Mouse (Mus musculus) macrophage (primary cell): ENCODE data around the gene Irs2. TPM values are rescaled to one million over a fixed set of nuclear protein-coding genes. Genes with fewer than 3 reads are reported as not detected.

Source experiments
- H3K27ac ChIP-seq: fragments of 350-480 bp; formaldehyde crosslinking; 2 replicates; pipeline ENCODE4 v1.9.0; 2021
- H3K36me3 ChIP-seq: fragments of 350-480 bp; formaldehyde crosslinking; 2 replicates; pipeline ENCODE4 v1.9.0; 2021; ENCODE audit errors: inconsistent target
- H3K4me3 ChIP-seq: fragments of 350-480 bp; formaldehyde crosslinking; 2 replicates; pipeline ENCODE4 v1.9.0; 2021; ENCODE audit errors: inconsistent target
- H3K79me2 ChIP-seq: fragments of 350-480 bp; formaldehyde crosslinking; 2 replicates; pipeline ENCODE4 v1.9.0; 2021; ENCODE audit errors: inconsistent target
- WGBS: methylation state at CpG from one replicate; pipeline ENCODE4 v1.1.7; 2026; ENCODE audit warnings: inconsistent platforms; ENCODE audit not compliant: missing documents; 5-methylcytosine and 5-hydroxymethylcytosine counted together
- polyA plus RNA-seq: library from polyadenylated mRNA; stranded (reverse); fragments of 250-400 nt; gene quantifications from 3 replicates; pipeline ENCODE4 v1.2.4, GENCODE M21; 2018; ENCODE audit warnings: inconsistent platforms

Gene Irs2
- polyA plus RNA-seq, 1 experiment from 2014 or later: 6.5 TPM

DNA sequence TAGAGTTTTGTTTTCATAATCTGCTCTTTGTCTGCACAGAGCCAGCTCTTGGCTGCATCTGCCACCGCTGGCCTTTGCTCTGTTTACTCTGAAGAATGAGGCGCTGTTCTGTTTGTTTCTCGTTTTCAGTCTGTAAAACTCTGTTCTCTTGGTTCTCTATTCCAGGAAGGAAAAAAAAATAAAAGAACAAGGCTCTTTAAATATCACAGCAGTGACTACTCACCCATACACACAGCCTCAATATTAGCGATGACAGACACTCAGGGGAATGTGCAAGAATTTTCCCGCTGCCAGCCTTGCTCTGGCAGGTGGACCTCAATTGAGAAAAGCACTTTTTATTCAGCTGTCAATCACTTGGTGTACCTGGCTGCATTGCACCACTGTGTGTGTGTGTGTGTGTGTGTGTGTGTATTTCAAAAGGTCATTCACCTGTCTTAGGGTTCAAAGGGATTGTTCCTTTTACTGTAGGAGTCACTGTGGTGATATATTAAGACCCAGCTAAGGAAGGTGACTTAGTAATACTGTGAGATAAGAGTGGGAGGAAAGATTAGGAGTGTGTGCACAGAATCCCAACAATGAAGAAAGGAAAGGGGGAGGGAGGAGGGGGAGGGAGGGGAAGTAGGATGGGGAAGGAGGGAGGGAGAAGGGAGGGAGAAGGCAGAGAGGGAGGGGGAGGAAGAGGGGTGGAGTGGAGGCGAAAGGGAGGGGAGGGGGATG lies 42.7 kb downstream of the Irs2 start:
- Histone ChIP-seq H3K4me3 (no peak overlapping the region), H3K36me3 (no peaks in the 10 kb centered on the region), H3K79me2 (no peaks in the 10 kb centered on the region), H3K27ac (no peak overlapping the region)
- 36% methylated on average over 6 of the region's 6 CpGs for WGBS

DNA sequence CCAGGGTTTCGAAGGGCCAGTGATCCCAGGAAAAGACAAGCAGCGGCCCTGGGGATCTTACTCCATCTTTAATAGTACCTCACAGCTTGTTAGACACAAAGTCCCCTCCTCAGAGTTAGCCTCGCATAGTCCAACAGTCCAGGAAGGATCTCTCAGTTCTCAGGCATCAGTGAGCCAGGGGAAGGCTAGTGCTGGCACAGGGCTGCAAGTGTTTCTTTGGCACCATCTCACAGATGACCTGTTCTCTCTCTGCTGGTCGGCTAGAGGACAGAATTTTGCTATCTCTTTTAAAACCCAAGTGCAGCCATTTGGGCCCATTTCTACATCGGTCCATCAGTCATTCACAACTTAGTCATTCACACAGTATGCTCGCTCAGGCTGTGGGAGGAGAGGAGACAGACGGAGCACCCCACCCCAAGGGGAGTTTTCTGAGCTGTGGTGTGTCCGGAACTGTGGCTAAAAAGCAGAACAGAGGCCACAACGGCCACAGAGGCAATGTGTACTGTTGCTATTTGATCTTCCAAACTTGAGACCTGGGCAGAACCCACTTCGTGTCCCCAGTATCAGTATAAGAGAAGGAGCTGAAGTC lies 43.7 kb downstream of the Irs2 start:
- Histone ChIP-seq H3K27ac (no peak overlapping the region), H3K36me3 (no peaks in the 10 kb centered on the region), H3K79me2 (no peaks in the 10 kb centered on the region), H3K4me3 (no peak overlapping the region)
- WGBS: 38% methylated on average over 10 of the region's 10 CpGs

DNA sequence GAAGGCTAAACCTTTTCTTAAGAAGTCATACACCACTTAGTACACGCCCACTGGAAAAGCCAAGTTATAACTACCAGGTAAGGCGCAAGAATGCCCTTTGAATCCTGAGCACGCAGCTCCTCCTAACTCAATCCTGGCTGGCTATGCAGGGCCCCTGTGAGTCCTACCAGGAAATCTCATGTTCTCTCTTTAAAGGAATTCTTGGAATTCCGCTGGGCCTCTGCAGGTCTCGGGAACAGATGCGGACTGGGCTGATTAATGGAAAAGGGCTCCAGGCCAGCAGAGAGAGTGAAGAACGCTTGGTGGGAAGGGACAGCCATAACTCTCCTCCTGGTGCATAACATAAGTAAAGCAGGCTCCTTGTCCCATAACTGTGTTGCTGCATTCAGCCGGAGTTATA lies 46.3 kb downstream of the Irs2 start:
- H3K27ac ChIP-seq: no peak overlapping the region
- WGBS: 94% methylated on average over 8 of the region's 8 CpGs
- H3K4me3 ChIP-seq: no peak overlapping the region
- H3K36me3 ChIP-seq: no peaks in the 10 kb centered on the region
- H3K79me2 ChIP-seq: no peaks in the 10 kb centered on the region

DNA sequence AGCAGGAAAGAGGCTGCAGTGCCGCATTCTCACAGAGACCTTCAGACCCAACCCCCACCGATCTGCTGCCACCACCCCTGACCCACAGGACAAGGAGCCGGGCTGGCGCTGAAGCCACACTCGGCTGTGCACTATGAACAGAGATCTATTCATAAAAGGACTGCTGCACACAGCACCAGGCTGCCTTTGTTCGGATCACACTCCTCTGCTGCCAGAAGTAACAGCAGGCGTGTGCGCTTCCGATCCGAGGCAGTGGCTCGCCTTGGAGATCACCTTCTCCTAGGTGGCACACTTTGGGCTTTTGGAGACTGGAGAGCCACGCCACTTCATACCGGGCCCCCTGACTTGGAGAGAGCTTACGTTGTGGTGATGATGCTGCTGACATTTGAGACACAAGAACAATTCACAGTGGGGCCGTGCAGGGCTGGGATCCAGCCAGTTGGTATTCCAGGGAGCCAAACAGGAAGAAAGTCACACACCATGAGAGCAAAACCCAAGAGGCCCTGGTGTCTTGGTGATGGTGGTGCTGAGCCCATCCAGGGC lies 47.9 kb downstream of the Irs2 start:
- H3K79me2 ChIP-seq: no peaks in the 10 kb centered on the region
- 72% methylated on average over 15 of the region's 15 CpGs for WGBS
- H3K36me3 ChIP-seq: no peaks in the 10 kb centered on the region
- no peak overlapping the region for H3K4me3 ChIP-seq
- H3K27ac ChIP-seq: no peak overlapping the region

DNA sequence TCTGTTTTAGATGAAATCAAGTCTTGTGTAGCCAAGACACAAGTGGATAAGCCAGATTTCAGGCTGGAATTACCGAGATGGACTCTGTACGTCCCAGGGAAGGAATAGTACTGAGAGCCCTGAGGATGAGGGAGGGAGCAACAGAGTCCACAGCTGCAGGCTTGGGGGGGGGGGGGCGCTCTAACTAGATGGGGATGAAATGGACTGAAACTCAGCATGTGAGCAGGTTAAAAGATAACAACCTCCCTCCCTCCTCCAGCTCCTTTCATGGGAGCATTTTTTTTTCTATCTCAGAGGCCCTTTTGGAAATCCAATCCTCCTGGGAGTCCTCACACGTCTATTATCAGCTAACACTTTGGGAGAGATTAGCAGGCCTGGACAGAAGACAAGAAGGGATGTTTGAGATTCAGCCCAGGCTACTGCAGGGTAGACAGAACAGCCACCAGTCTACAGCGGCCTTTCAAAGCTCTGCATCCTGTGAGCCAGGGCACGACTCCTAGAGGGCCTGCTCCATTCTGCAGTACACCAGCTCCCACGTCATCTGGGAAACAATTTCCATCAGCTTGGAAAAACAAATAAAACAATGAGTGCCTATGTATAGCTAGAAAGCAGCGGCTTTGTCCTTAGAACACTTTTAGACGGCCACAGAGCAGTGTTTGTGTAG lies 50.8 kb downstream of the Irs2 start:
- H3K79me2 ChIP-seq: no peaks in the 10 kb centered on the region
- WGBS: 92% methylated on average over 9 of the region's 9 CpGs
- H3K36me3 ChIP-seq: no peaks in the 10 kb centered on the region
- no peak overlapping the region for H3K4me3 ChIP-seq
- no peak overlapping the region for H3K27ac ChIP-seq

DNA sequence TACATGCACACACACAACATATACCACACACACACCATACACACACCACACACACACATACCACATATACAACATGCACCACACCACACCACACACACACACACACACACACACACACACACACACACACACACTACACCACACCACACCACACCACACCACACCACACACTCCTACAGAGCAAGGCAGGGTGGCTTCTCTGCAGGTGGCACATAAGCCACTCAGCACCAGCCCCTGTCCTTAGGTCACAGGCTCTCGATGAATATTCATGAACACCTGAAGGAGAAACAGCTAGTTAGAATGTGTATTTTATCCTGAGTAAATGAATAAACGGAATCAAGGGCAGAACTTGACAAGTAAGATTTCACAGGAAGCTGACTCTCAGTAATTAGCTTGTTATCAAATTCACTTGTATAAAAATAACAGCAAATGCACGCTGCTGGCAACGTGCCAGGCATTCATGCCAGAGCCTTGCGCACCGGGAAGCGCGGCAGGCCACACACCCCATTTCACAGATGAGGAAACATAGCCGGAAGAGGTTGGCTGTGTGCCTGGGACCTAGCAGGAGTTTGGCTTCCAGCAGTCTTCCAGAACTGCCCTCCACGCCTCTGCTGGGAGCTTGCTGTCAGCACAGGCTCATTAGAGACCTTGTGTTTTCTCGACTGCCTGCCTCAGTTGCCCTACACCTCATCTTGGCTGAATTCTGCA lies 54.8 kb downstream of the Irs2 start:
- H3K79me2 ChIP-seq: no peaks in the 10 kb centered on the region
- H3K36me3 ChIP-seq: no peaks in the 10 kb centered on the region
- no peak overlapping the region for H3K4me3 ChIP-seq
- WGBS: 25% methylated on average over 11 of the region's 11 CpGs
- H3K27ac ChIP-seq: no peak overlapping the region

DNA sequence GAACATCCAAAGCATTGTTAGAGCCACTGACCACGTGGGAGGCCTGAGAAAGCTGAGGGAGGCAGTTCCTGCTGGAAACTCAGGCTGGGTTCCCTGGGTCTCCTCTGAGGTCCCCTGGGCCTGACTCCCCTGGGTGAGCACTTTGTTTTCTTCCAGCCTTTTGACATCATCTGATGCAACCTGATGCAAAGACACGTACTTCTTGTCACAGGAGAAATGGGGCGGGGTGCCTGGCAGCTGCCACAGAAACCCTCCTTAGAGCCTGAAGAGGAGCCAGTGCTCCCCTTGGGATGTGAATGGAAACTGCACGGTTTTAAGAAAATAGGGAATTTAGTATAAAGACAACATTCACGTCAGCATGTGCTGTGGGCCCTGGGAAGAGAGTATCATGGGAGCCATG lies 55.6 kb downstream of the Irs2 start:
- 88% methylated on average over 5 of the region's 5 CpGs for WGBS
- H3K79me2 ChIP-seq: no peaks in the 10 kb centered on the region
- no peak overlapping the region for H3K4me3 ChIP-seq

DNA sequence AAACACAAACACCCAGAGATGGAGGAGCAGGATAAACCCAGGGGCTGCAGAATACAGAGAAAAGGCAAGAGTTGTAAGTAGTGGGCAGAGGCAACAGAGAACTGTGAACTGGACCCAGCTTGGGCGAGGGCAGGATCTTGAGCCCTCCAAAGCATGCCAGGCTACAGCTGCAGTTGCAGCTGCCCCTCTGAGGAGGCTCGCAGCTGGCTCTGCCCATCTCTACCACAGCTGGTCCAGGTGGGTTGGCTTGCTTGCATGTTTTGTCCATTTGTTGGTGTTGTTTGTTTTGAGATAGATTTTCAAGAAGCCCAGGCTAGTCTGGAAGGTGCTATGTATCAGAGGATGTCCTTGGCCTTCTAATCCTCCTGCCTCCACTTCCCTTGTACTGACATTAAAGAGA lies 56.0 kb downstream of the Irs2 start:
- Histone ChIP-seq H3K79me2 (no peaks in the 10 kb centered on the region), H3K36me3 (no peaks in the 10 kb centered on the region), H3K27ac (no peak overlapping the region), H3K4me3 (no peak overlapping the region)
- WGBS: 100% methylated on average over 2 of the region's 2 CpGs

More for the DNA sequence above, 55.6 kb downstream of the Irs2 start:
- Histone ChIP-seq H3K27ac (no peak overlapping the region), H3K36me3 (no peaks in the 10 kb centered on the region)

DNA sequence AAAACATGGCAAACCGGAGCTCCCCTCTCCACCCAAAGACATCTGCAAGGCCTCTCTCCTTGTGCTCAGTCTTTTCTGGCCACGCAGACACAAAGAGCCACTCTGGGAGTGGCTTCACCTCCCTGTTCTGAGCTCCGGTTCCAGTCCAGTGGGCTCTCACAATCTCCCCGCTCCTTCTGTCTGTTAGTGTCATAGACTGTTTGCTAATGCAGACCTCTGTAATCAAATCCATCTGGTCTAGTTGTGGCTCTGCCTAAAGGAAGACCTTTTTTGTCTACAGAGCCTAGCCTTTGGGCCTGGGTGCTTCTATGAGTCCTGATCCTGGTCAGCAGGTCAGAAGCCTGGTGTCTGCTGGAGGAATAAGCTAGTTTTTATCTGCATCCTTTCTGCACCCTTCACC lies 56.7 kb downstream of the Irs2 start:
- no peaks in the 10 kb centered on the region for H3K36me3 ChIP-seq
- no peak overlapping the region for H3K4me3 ChIP-seq
- WGBS: 95% methylated on average over 4 of the region's 4 CpGs
- no peak overlapping the region for H3K27ac ChIP-seq
- H3K79me2 ChIP-seq: no peaks in the 10 kb centered on the region

DNA sequence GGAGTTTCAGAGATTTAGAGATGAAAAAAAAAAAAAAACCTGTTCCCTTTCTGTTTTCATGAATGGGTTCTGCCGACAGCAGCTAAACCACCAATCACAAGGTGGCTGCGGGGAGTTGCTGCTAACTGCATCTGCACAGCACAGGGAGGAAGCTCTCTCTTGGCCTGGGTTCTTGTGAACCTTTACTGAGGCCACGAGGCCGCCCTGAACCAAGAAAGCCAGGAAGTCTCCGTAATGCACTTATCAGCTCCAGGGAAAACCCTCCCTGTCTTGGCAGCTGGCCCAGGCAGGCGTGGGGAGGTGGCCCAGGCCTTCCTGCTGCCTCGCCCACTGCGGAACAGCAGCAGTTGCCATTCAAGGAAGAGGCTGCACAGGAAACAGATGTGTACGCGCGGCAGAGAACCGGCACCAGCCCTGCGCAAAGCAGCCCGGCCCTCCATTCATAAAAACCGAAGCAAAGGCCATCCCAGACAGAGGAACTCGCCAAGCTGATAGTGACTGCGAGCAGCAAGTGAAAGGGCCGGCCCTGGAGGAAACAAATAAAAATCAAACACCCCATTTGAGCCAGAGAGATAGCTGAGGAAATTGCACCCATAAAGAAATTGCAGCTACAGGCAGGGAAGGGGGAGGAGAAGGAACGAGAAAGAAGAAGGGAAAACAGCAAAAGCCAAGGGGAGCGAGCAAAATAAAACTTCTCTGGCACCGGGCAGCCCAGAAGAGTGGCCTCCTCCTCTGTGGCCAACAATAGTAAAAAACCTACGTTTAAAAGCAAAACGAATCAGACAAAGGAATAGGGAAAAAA lies 62.1 kb downstream of the Irs2 start:
- H3K4me3 ChIP-seq: peak overlapping the region; percentile 7; the same call in 1 of the 2 replicates
- no peaks in the 10 kb centered on the region for H3K79me2 ChIP-seq
- no peaks in the 10 kb centered on the region for H3K36me3 ChIP-seq
- peak overlapping the region; percentile 55 for H3K27ac ChIP-seq
- WGBS: 2% methylated on average over 23 of the region's 23 CpGs

DNA sequence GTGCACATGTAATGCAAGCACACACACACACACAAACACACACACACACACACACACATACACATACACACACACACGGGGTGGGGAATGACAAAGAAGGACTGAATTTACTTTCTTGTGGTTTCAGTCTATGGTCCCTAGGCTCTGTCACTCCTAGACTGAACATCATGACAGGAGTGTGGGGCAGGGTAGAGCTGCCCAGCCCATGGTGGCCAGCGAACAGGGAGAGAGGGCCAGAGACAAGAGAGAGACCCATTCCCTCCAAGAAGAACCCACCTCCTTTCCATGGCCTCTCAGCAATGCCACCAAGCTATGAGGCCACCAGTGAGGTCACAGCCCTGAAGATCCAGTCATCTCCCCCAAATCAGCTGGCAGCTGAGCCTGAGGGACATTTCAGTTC lies 62.8 kb downstream of the Irs2 start:
- Histone ChIP-seq H3K4me3 (no peak overlapping the region), H3K36me3 (no peaks in the 10 kb centered on the region), H3K79me2 (no peaks in the 10 kb centered on the region), H3K27ac (peak overlapping the region; percentile 55)
- 29% methylated on average over 2 of the region's 2 CpGs for WGBS

DNA sequence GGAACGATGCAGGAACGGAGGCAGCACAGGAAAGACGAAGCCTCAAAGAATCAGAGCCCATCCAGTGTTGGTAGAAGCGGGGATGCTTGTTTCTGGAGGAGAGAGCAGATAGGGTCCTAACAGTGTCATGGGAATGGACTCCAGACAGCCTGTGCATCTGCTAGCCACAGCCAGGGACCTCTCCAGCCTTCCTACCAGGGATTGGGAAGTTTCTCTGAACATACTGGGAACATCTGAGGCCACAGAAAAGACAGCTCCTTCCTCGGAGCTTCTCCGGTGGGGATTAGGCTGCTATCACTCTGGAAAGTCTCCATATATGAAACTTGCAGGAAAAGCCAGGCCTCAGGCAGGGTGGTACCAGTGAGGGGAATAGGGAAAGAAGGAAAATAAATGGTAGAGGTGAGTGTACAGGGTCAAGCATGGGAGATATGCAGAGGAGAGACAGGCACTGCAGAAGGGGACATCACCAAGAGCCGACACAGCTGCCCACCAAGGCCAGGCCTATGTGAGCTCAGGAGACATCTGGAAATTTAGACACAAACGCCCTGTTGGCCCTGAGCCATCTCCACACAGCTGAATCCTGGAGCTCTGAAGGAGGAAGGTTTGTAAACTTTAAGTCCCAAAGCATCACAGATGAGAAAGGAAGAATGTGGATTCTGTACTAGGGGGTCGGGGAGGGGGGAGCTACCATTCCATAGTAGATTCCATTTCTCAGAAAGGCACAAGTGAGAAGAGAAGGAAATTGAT lies 64.8 kb downstream of the Irs2 start:
- 91% methylated on average over 9 of the region's 9 CpGs for WGBS
- Histone ChIP-seq H3K79me2 (no peaks in the 10 kb centered on the region), H3K27ac (no peak overlapping the region), H3K36me3 (no peaks in the 10 kb centered on the region), H3K4me3 (no peak overlapping the region)

DNA sequence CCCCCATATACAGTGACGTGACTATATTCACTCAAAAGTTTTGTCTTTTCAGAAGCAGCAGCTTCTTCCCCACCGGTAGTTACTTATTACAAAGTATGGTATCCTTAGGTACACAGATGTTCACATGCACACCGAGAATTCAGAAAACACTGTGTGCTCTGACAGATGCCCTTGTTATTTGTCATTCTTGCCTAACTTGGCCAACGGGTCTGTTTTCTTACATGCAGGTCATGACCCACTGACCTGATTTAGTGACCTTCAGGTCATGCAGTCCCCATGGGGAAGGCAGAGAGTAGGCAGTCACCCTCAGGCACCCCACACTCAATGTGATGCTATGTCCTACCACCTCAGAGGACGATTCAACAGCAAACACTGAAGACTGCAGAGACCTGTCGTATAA lies 68.4 kb downstream of the Irs2 start:
- Histone ChIP-seq H3K79me2 (no peaks in the 10 kb centered on the region), H3K36me3 (no peaks in the 10 kb centered on the region), H3K4me3 (no peak overlapping the region), H3K27ac (no peak overlapping the region)
- WGBS: 92% methylated on average over 5 of the region's 6 CpGs
